Mouse (Mus musculus): ENCODE results near the gene Pnpla1. TPM values are rescaled to one million over a fixed set of nuclear protein-coding genes. Genes with fewer than 3 reads are reported as not detected.

Pnpla1 gene
- total and polyA plus RNA-seq, 3 experiments: not detected

GRCm38 (mm10) chr17:28876821-28877220, 18.6 kb downstream of the Pnpla1 start:
- no peak overlapping the region for H3K4me3 ChIP-seq (replicated peaks in 1 of 3; ENCODE audit: low read depth in 2 of 3, low read length in 2 of 3, poor library complexity in 1 of 3)
- H3K9ac ChIP-seq (ENCODE audit: insufficient read depth, low read depth): no peak overlapping the region
- H3K27ac ChIP-seq (ENCODE audit: insufficient read depth, low read depth): no peak overlapping the region
- DNase-seq (ENCODE audit: extremely low read depth): no peak
- no peaks in the 10 kb centered on the region for H3K36me3 ChIP-seq (replicated peaks in 1 of 2; ENCODE audit: control insufficient read depth in 1 of 2, insufficient read depth in 1 of 2, low read length in 1 of 2)
- TF ChIP-seq E2F4 (IDR thresholded peaks at IDR 0.05; ENCODE audit: insufficient replicate concordance, low read depth, low read length) (no peak), CTCF (conservative IDR thresholded peaks at IDR 0.05 in 1 of 2, IDR thresholded peaks at IDR 0.05 in 1 of 2; ENCODE audit: low read depth in 2 of 2, low read length in 2 of 2) (peak; percentile 15 to 52; a peak in 2 of 4 replicates)
- no peaks in the 10 kb centered on the region for H3K9me3 ChIP-seq (replicated peaks; ENCODE audit: low read length)
- no peak overlapping the region for H3K4me2 ChIP-seq (ENCODE audit: insufficient read depth, low read depth, poor library complexity, severe bottlenecking)
- H3K4me1 ChIP-seq (ENCODE audit: control insufficient read depth in 1 of 2, insufficient read depth in 2 of 2): peaks cover 0 to 4% of the 10 kb centered on the region in 2 experiments; a peak in 2 of 4 replicates
- dilution Hi-C loops (cut with MboI; ENCODE audit: extremely low pct_ligation_motif_present, extremely low pct_unique_long_range_greater_than_20kb, low sequenced_read_pairs) (no loop called here), in situ Hi-C loops (cut with MboI; ENCODE audit: low pct_ligation_motif_present, low pct_unique_long_range_greater_than_20kb, low sequenced_read_pairs) (loop anchor here (10.0 kb wide), 1 partner anchor 102 kb away; no protein-coding TSS in a partner anchor)
- H3K79me2 ChIP-seq (replicated peaks; ENCODE audit: control insufficient read depth, extremely low read depth, insufficient read depth, poor library complexity, severe bottlenecking): no peaks in the 10 kb centered on the region
- H3K27me3 ChIP-seq (replicated peaks): peaks cover 25% of the 10 kb centered on the region

GRCm38 (mm10) chr17:28879931-28880391, 21.8 kb downstream of the Pnpla1 start:
- Histone ChIP-seq H3K27ac (ENCODE audit: insufficient read depth, low read depth) (no peak overlapping the region), H3K4me2 (ENCODE audit: insufficient read depth, low read depth, poor library complexity, severe bottlenecking) (no peak overlapping the region), H3K9me3 (replicated peaks; ENCODE audit: low read length) (no peaks in the 10 kb centered on the region), H3K27me3 (replicated peaks) (peaks cover 17% of the 10 kb centered on the region), H3K9ac (ENCODE audit: insufficient read depth, low read depth) (no peak overlapping the region), H3K36me3 (replicated peaks in 1 of 2; ENCODE audit: control insufficient read depth in 1 of 2, insufficient read depth in 1 of 2, low read length in 1 of 2) (no peaks in the 10 kb centered on the region), H3K4me1 (ENCODE audit: control insufficient read depth in 1 of 2, insufficient read depth in 2 of 2) (peaks cover 0 to 16% of the 10 kb centered on the region in 2 experiments; a peak in 2 of 4 replicates), H3K4me3 (replicated peaks in 1 of 3; ENCODE audit: low read depth in 2 of 3, low read length in 2 of 3, poor library complexity in 1 of 3) (no peak overlapping the region), H3K79me2 (replicated peaks; ENCODE audit: control insufficient read depth, extremely low read depth, insufficient read depth, poor library complexity, severe bottlenecking) (no peaks in the 10 kb centered on the region)
- DNase-seq (ENCODE audit: extremely low read depth): no peak
- in situ Hi-C loops (cut with MboI; ENCODE audit: low pct_ligation_motif_present, low pct_unique_long_range_greater_than_20kb, low sequenced_read_pairs) (loop anchor here (10.0 kb wide), 1 partner anchor 105 kb away; no protein-coding TSS in a partner anchor), dilution Hi-C loops (cut with MboI; ENCODE audit: extremely low pct_ligation_motif_present, extremely low pct_unique_long_range_greater_than_20kb, low sequenced_read_pairs) (no loop called here)
- TF ChIP-seq RAD21 (IDR thresholded peaks at IDR 0.05; ENCODE audit: low read depth, low read length): peak; percentile 44
- TF ChIP-seq BHLHE40 (IDR thresholded peaks at IDR 0.05; ENCODE audit: low read depth, low read length): peak; percentile 96
- TF ChIP-seq E2F4 (IDR thresholded peaks at IDR 0.05; ENCODE audit: insufficient replicate concordance, low read depth, low read length): 0 out of 2 replicates have a peak, but pooled peaks have one; percentile 47
- no peak for TF ChIP-seq MAFK (IDR thresholded peaks at IDR 0.05; ENCODE audit: insufficient replicate concordance, low read length)
- TF ChIP-seq SMC3 (IDR thresholded peaks at IDR 0.05; ENCODE audit: low read depth, low read length): peak; percentile 65
- TF ChIP-seq JUN (IDR thresholded peaks at IDR 0.05; ENCODE audit: insufficient read depth, low read depth, low read length): no peak
- peak; percentile 46 to 73 for TF ChIP-seq CTCF (conservative IDR thresholded peaks at IDR 0.05 in 1 of 2, IDR thresholded peaks at IDR 0.05 in 1 of 2; ENCODE audit: low read depth in 2 of 2, low read length in 2 of 2)

GRCm38 (mm10) chr17:28882316-28882715, 24.1 kb downstream of the Pnpla1 start:
- Histone ChIP-seq H3K9ac (ENCODE audit: insufficient read depth, low read depth) (peak overlapping the region; percentile 33; the same call in 1 of the 2 replicates), H3K4me2 (ENCODE audit: insufficient read depth, low read depth, poor library complexity, severe bottlenecking) (peak overlapping the region; percentile 76), H3K27ac (ENCODE audit: insufficient read depth, low read depth) (no peak overlapping the region), H3K36me3 (replicated peaks in 1 of 2; ENCODE audit: control insufficient read depth in 1 of 2, insufficient read depth in 1 of 2, low read length in 1 of 2) (no peaks in the 10 kb centered on the region), H3K4me3 (replicated peaks in 1 of 3; ENCODE audit: low read depth in 2 of 3, low read length in 2 of 3, poor library complexity in 1 of 3) (no peak overlapping the region), H3K9me3 (replicated peaks; ENCODE audit: low read length) (no peaks in the 10 kb centered on the region), H3K27me3 (replicated peaks) (peaks cover 11% of the 10 kb centered on the region), H3K79me2 (replicated peaks; ENCODE audit: control insufficient read depth, extremely low read depth, insufficient read depth, poor library complexity, severe bottlenecking) (no peaks in the 10 kb centered on the region), H3K4me1 (ENCODE audit: control insufficient read depth in 1 of 2, insufficient read depth in 2 of 2) (peaks cover 0 to 16% of the 10 kb centered on the region in 2 experiments; a peak in 2 of 4 replicates)
- in situ Hi-C loops (cut with MboI; ENCODE audit: low pct_ligation_motif_present, low pct_unique_long_range_greater_than_20kb, low sequenced_read_pairs) (no loop called here), dilution Hi-C loops (cut with MboI; ENCODE audit: extremely low pct_ligation_motif_present, extremely low pct_unique_long_range_greater_than_20kb, low sequenced_read_pairs) (no loop called here)
- TF ChIP-seq PAX5 (IDR thresholded peaks at IDR 0.05; ENCODE audit: low read length) (no peak), POLR2AphosphoS2 (IDR thresholded peaks at IDR 0.05; ENCODE audit: low read depth, low read length) (no peak), TCF12 (IDR thresholded peaks at IDR 0.05; ENCODE audit: low read depth, low read length) (no peak), E2F4 (IDR thresholded peaks at IDR 0.05; ENCODE audit: insufficient replicate concordance, low read depth, low read length) (0 out of 2 replicates have a peak, but pooled peaks have one; percentile 12)
- peak; percentile 75 for DNase-seq (ENCODE audit: extremely low read depth)

Data from CH12.LX (cell line).